Mouse (Mus musculus) ES-E14 (cell line): ENCODE measurements around the gene Rrad.

ENCODE experiments used
- CHD2 ChIP-seq: IDR thresholded peaks from 2 replicates; pipeline ENCODE4 v1.6.1; 2014; ENCODE audit warnings: mild to moderate bottlenecking, low read depth, low read length, inconsistent platforms
- HCFC1 ChIP-seq: IDR thresholded peaks from 2 replicates; pipeline ENCODE4 v1.6.1; 2012; ENCODE audit warnings: low read length, inconsistent platforms, borderline replicate concordance; ENCODE audit not compliant: insufficient read depth
- ZNF384 ChIP-seq: IDR thresholded peaks from 2 replicates; pipeline ENCODE4 v1.6.1; 2012; ENCODE audit warnings: low read depth, low read length, inconsistent platforms

DNA sequence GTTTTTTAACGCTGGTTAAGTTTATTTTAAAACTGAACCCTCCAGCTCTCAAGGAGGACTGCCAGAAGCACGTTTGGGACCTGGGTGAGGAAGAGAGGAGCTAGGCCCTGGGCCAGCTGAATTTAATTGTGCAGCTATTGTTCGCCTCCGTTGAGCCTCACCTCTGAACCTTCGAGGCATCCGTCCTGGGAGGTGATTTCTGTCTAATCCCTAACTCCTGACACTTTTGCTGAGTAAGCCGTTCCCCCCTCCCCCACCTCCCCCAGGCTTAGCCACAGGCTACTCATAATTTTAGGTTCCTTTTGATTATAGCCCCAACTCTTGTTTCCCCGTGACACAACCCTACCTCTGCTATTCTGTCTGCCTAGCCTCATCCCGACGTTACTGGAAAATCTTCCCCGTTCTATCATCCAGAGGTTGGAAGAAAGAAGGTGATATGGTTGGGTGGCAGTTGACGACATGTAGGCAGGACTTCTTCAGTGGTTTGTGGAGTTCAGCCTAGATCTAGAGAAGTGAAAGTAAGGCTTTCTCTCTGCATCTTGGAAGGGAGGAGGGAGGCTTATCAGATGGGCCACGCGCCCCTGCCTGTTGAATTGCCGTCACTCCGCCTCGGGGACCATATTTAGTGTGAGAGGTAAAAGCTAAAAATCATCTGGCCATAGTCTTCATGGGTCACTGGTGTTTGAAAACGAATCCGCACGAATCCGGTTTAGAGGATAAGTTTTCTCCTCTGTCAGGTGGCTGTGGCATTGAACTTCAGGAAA is 35.2 kb downstream of the Rrad start:
- TF ChIP-seq ZNF384 (no peak), HCFC1 (no peak), CHD2 (no peak)
